Mouse (Mus musculus): Measurements from ENCODE around the gene Rps7. TPM values are rescaled to one million over a fixed set of nuclear protein-coding genes. Genes with fewer than 3 reads are reported as not detected.

The Rps7 gene
- polyA plus RNA-seq, 1 experiment from 2014 or later: 383 TPM

- H3K4me1 ChIP-seq: peaks cover 21% of the 10 kb centered on the region
- no peaks in the 10 kb centered on the region for H3K27me3 ChIP-seq (replicated peaks)
- H3K9me3 ChIP-seq: no peaks in the 10 kb centered on the region
- H3K27ac ChIP-seq: peak overlapping the region; percentile 87
- H3K4me3 ChIP-seq: peak overlapping the region; percentile 18
- peak overlapping the region; percentile 47 for H3K4me2 ChIP-seq
- WGBS: 21% methylated on average over 17 of the region's 17 CpGs
- H3K9ac ChIP-seq: peak overlapping the region; percentile 17
- no peaks in the 10 kb centered on the region for H3K36me3 ChIP-seq (replicated peaks)
- peak; percentile 88 for ATAC-seq (replicated peaks)
These were observed 28.0 kb downstream of the Rps7 start for GRCm38 (mm10) chr12:28607546-28608305.

DNA sequence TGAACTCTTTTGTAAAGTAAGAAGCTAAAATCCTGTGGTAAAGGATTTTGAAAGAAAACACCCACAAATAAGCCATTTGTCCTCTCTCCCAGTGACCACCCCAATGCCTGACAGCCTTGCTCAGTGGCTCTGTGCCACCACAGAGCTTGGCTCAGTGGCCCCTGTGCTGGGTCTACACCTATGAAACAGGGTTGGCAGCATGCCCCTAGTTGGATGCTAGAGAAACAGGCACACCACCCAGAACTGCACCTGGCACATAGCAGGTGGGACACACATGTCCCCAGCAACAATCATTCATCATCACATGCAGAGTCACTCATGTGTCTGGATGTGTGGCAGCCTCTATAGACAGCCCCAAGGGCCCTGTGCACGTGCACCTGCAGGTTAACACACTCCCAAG lies 32.3 kb downstream of the Rps7 start:
- 53% methylated on average over 1 of the region's 1 CpGs for WGBS
- Histone ChIP-seq H3K36me3 (replicated peaks) (no peaks in the 10 kb centered on the region), H3K9ac (no peak overlapping the region), H3K9me3 (no peaks in the 10 kb centered on the region), H3K4me1 (peaks cover 28% of the 10 kb centered on the region), H3K4me2 (no peak overlapping the region), H3K27me3 (replicated peaks) (no peaks in the 10 kb centered on the region), H3K4me3 (no peak overlapping the region), H3K27ac (no peak overlapping the region)
- ATAC-seq (replicated peaks): no peak

GRCm38 (mm10) chr12:28602259-28602658 lies 33.5 kb downstream of the Rps7 start:
- 20% methylated on average over 4 of the region's 4 CpGs for WGBS
- peak; percentile 31; the same call in 1 of the 2 replicates for ATAC-seq (replicated peaks)
- Histone ChIP-seq H3K27ac (no peak overlapping the region), H3K4me1 (peaks cover 16% of the 10 kb centered on the region), H3K4me2 (no peak overlapping the region), H3K27me3 (replicated peaks) (no peaks in the 10 kb centered on the region), H3K9me3 (no peaks in the 10 kb centered on the region), H3K9ac (no peak overlapping the region), H3K4me3 (no peak overlapping the region), H3K36me3 (replicated peaks) (no peaks in the 10 kb centered on the region)

DNA sequence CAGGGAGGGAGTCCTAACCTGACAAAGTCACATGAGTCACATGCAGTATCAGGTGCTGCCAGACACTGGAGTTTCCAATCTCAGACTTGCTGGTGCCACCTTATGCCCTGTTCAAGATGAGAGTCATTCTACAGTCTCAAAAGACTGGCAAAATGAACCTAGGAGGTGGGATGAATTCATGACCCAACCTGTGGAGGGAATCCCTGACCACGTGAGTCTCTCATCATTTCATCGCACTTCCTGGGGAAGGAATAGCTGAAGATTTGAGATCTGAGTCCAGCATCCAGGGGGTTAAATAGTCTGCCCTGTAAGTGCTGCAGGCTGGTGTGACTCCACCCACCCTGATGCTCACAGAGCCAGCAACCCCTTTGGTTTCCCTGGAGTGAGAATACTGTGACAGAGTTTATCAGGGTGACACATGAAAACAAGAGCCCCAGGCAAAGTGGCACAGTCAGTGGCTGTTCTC lies 37.2 kb downstream of the Rps7 start:
- ATAC-seq (replicated peaks): peak; percentile 73; the same call in 1 of the 2 replicates
- H3K27ac ChIP-seq: no peak overlapping the region
- WGBS: 61% methylated on average over 2 of the region's 2 CpGs
- H3K9me3 ChIP-seq: no peaks in the 10 kb centered on the region
- H3K36me3 ChIP-seq (replicated peaks): no peaks in the 10 kb centered on the region
- no peak overlapping the region for H3K4me2 ChIP-seq
- H3K9ac ChIP-seq: no peak overlapping the region
- H3K4me3 ChIP-seq: no peak overlapping the region
- peaks cover 11% of the 10 kb centered on the region; the same call in 1 of the 2 replicates for H3K4me1 ChIP-seq
- no peaks in the 10 kb centered on the region for H3K27me3 ChIP-seq (replicated peaks)

- no peak overlapping the region for H3K9ac ChIP-seq
- H3K4me3 ChIP-seq: no peak overlapping the region
- peaks cover 11% of the 10 kb centered on the region; the same call in 1 of the 2 replicates for H3K4me1 ChIP-seq
- H3K27ac ChIP-seq: no peak overlapping the region
- H3K9me3 ChIP-seq: no peaks in the 10 kb centered on the region
- H3K27me3 ChIP-seq (replicated peaks): no peaks in the 10 kb centered on the region
- no peak for ATAC-seq (replicated peaks)
- no peak overlapping the region for H3K4me2 ChIP-seq
- no peaks in the 10 kb centered on the region for H3K36me3 ChIP-seq (replicated peaks)
- WGBS: 72% methylated on average over 3 of the region's 3 CpGs
These were observed 37.6 kb downstream of the Rps7 start for GRCm38 (mm10) chr12:28598110-28598509.

DNA sequence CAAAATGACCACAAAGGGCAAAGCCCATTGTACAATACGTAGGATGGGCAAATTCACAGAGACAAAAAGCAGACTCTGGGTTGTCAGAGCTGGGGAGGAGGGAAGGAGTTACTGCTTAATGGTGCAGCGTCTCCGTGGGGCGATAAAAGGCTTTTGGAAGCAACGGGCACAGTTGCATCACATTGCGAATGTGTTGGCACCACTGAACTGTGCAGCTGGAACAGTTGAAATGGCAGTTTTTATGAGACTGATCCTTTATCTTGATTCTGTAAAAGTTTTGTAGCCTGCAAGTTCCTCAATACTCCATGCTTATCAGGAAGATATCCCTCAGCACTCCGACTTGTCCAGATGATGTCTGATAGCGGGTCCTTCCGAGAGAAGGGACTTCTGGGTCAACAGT lies 38.1 kb downstream of the Rps7 start:
- no peaks in the 10 kb centered on the region for H3K36me3 ChIP-seq (replicated peaks)
- H3K4me3 ChIP-seq: no peak overlapping the region
- peaks cover 11% of the 10 kb centered on the region; the same call in 1 of the 2 replicates for H3K4me1 ChIP-seq
- no peaks in the 10 kb centered on the region for H3K9me3 ChIP-seq
- H3K27me3 ChIP-seq (replicated peaks): no peaks in the 10 kb centered on the region
- H3K9ac ChIP-seq: no peak overlapping the region
- no peak overlapping the region for H3K4me2 ChIP-seq
- no peak for ATAC-seq (replicated peaks)
- no peak overlapping the region for H3K27ac ChIP-seq
- 88% methylated on average over 9 of the region's 9 CpGs for WGBS

GRCm38 (mm10) chr12:28596851-28597250 lies 38.9 kb downstream of the Rps7 start:
- H3K27me3 ChIP-seq (replicated peaks): no peaks in the 10 kb centered on the region
- H3K4me1 ChIP-seq: peaks cover 3% of the 10 kb centered on the region; the same call in 1 of the 2 replicates
- no peak for ATAC-seq (replicated peaks)
- no peaks in the 10 kb centered on the region for H3K36me3 ChIP-seq (replicated peaks)
- H3K27ac ChIP-seq: no peak overlapping the region
- no peaks in the 10 kb centered on the region for H3K9me3 ChIP-seq
- H3K4me3 ChIP-seq: no peak overlapping the region
- H3K4me2 ChIP-seq: no peak overlapping the region
- no peak overlapping the region for H3K9ac ChIP-seq

DNA sequence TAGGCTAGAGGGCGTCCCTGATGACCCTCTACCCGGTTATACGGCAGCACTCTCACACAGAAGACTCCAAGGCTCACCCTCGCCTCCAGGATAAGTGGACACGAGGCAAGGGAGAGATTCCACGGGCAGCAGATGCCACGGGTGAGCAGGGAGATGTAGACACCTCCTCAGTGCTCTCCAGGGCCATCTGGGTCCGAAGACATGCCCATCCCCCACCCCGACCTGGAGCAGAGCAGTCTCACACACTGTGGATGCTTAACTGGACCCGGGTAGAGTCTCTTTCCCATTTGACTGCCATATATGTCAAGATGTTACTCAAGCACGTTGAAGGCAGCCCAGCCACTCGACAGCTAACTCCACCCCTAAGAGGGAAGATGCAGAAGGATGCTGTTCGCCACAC lies 45.3 kb downstream of the Rps7 start:
- H3K4me3 ChIP-seq: no peak overlapping the region
- no peaks in the 10 kb centered on the region for H3K9me3 ChIP-seq
- no peak overlapping the region for H3K9ac ChIP-seq
- no peaks in the 10 kb centered on the region for H3K36me3 ChIP-seq (replicated peaks)
- WGBS: 48% methylated on average over 13 of the region's 13 CpGs
- H3K4me2 ChIP-seq: no peak overlapping the region
- no peaks in the 10 kb centered on the region for H3K27me3 ChIP-seq (replicated peaks)
- ATAC-seq (replicated peaks): no peak
- peak overlapping the region; percentile 73 for H3K27ac ChIP-seq
- H3K4me1 ChIP-seq: peaks cover 31% of the 10 kb centered on the region

DNA sequence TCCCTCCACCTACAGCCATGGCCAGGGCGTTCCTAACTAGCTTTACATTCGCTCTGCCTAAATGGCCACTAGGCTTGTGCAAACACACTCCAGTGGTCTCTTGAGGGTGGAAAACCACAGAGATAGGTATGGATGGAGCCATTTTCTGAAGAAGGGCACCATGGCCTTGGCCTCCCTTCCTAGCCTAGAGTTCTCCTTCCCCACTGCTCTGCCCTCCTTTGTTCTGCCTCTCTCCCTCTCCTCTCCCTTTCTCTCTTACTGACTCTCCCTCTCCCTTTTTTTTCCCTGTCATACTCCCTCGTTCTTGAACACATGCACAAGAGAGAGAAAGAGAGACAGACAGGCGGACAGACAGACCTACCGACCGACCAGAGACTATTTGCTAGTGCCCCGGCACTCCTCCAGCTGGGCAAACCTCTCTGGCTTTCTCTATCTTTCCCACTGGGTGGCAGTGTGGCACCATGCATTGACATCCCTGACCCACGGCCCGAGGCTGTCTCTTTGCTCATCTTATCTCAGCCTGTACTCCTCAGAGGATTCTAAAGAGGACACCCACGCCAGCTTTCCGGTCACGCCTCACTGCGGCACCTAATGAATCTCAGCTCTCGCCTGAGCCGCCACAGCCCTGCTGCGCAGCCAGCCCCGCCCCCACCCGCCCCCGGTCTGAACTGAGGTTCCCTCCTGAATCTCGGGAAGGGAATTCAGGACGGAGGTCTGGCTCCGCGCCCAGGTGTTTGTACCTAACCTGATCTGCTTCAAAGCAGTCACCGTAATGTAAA lies 46.5 kb downstream of the Rps7 start:
- WGBS: 10% methylated on average over 24 of the region's 24 CpGs

GRCm38 (mm10) chr12:28587949-28588348 lies 47.8 kb downstream of the Rps7 start:
- H3K9ac ChIP-seq: no peak overlapping the region
- WGBS: 37% methylated on average over 6 of the region's 6 CpGs

More for the DNA sequence above, 46.5 kb downstream of the Rps7 start:
- Histone ChIP-seq H3K4me3 (peak overlapping the region; percentile 29), H3K27ac (peak overlapping the region; percentile 73), H3K27me3 (replicated peaks) (no peaks in the 10 kb centered on the region), H3K9me3 (no peaks in the 10 kb centered on the region), H3K4me1 (peaks cover 31% of the 10 kb centered on the region), H3K4me2 (peak overlapping the region; percentile 53), H3K36me3 (replicated peaks) (no peaks in the 10 kb centered on the region), H3K9ac (peak overlapping the region; percentile 36; the same call in 1 of the 2 replicates)
- ATAC-seq (replicated peaks): peak; percentile 93

GRCm38 (mm10) chr12:28584036-28584435 lies 51.7 kb downstream of the Rps7 start:
- ATAC-seq (replicated peaks): no peak
- H3K4me1 ChIP-seq: peaks cover 18% of the 10 kb centered on the region
- no peak overlapping the region for H3K4me3 ChIP-seq
- WGBS: 68% methylated on average over 3 of the region's 3 CpGs
- no peaks in the 10 kb centered on the region for H3K27me3 ChIP-seq (replicated peaks)
- H3K27ac ChIP-seq: no peak overlapping the region
- no peaks in the 10 kb centered on the region for H3K36me3 ChIP-seq (replicated peaks)
- H3K9ac ChIP-seq: no peak overlapping the region
- no peaks in the 10 kb centered on the region for H3K9me3 ChIP-seq
- H3K4me2 ChIP-seq: no peak overlapping the region

More at GRCm38 (mm10) chr12:28587949-28588348, 47.8 kb downstream of the Rps7 start:
- Histone ChIP-seq H3K4me1 (peaks cover 31% of the 10 kb centered on the region), H3K27ac (peak overlapping the region; percentile 73), H3K36me3 (replicated peaks) (no peaks in the 10 kb centered on the region), H3K4me2 (no peak overlapping the region), H3K4me3 (no peak overlapping the region), H3K9me3 (no peaks in the 10 kb centered on the region), H3K27me3 (replicated peaks) (no peaks in the 10 kb centered on the region)
- peak; percentile 56 for ATAC-seq (replicated peaks)

GRCm38 (mm10) chr12:28582423-28582822 lies 53.3 kb downstream of the Rps7 start, which contains the start of gene Allc:
TSS of gene Allc (minus strand) at chr12:28582523.
- ATAC-seq (replicated peaks): no peak
- Histone ChIP-seq H3K36me3 (replicated peaks) (no peaks in the 10 kb centered on the region), H3K4me3 (no peak within 1 kb of the TSS), H3K27me3 (replicated peaks) (no peaks in the 10 kb centered on the region), H3K4me2 (no peak within 1 kb of the TSS), H3K9ac (no peak within 1 kb of the TSS), H3K27ac (no peak within 1 kb of the TSS), H3K9me3 (no peaks in the 10 kb centered on the region), H3K4me1 (peaks cover 4% of the 10 kb centered on the region)
- 88% methylated on average over 8 of the region's 8 CpGs for WGBS

All from midbrain, embryonic 15.5 days (tissue).